In genomic region chr19:3685611-3686214, GRCm38 (mm10) we compare ENCODE assay signal across 8 mouse cellular contexts. TPM values are rescaled to one million over a fixed set of nuclear protein-coding genes. Genes with fewer than 3 reads are reported as not detected.
DNase-seq lines count a peak whose midpoint lies in the region; ATAC-seq lines count a peak whose summit lies in the region.

No protein-coding gene starts in this region.

- peak; percentile 42 for DNase-seq in retina, embryonic 14.5 days (ENCODE audit: low spot score)
- DNase-seq in retina, postnatal 1 day: no peak
- DNase-seq in heart, postnatal 36 days: peak; percentile 53 to 62
- DNase-seq in liver, embryonic 13.5 days: no peak
- DNase-seq in cerebellum, adult 18-20 months: no peak
- no peak for DNase-seq in right cerebral cortex, postnatal 25 days

- peak overlapping the region; percentile 93 for H3K4me3 ChIP-seq in embryonic facial prominence, embryonic 12.5 days
- peak overlapping the region; percentile 73 for H3K4me3 ChIP-seq in liver, embryonic 13.5 days (replicated peaks)
- peak overlapping the region; percentile 71 for H3K4me3 ChIP-seq in neural tube, embryonic 12.5 days

- no peaks in the 10 kb centered on the region for H3K27me3 ChIP-seq in embryonic facial prominence, embryonic 12.5 days
- H3K27me3 ChIP-seq in liver, embryonic 13.5 days: peaks cover 28% of the 10 kb centered on the region
- H3K27me3 ChIP-seq in neural tube, embryonic 12.5 days (replicated peaks): peaks cover 19% of the 10 kb centered on the region

- ATAC-seq in embryonic facial prominence, embryonic 12.5 days (ENCODE audit: insufficient number of reproducible peaks, insufficient read depth, low FRiP score, low TSS enrichment): no peak
- peak; percentile 9; the same call in 1 of the 2 replicates for ATAC-seq in liver, embryonic 13.5 days (ENCODE audit: low read depth)
- no peak; the same call in 1 of the 2 replicates for ATAC-seq in neural tube, embryonic 12.5 days (ENCODE audit: low FRiP score, low read depth)

- intact Hi-C loops in heart, postnatal 36 days (cut with DNase I): loop anchor here (2.0 to 5.0 kb wide), 3 partner anchors 17 to 43 kb away; partner anchors contain the start of gene 1810055G02Rik

- no peaks in the 10 kb centered on the region for H3K9me3 ChIP-seq in embryonic facial prominence, embryonic 12.5 days
- no peaks in the 10 kb centered on the region for H3K9me3 ChIP-seq in liver, embryonic 13.5 days (replicated peaks)
- no peaks in the 10 kb centered on the region for H3K9me3 ChIP-seq in neural tube, embryonic 12.5 days

- peak overlapping the region; percentile 97 for H3K9ac ChIP-seq in embryonic facial prominence, embryonic 12.5 days
- H3K9ac ChIP-seq in liver, embryonic 13.5 days: peak overlapping the region; percentile 79
- peak overlapping the region; percentile 87 for H3K9ac ChIP-seq in neural tube, embryonic 12.5 days

- WGBS in embryonic facial prominence, embryonic 12.5 days: under 1% methylated on average over 45 of the region's 45 CpGs
- under 1% methylated on average over 44 of the region's 45 CpGs for WGBS in liver, embryonic 13.5 days (ENCODE audit: insufficient replicate concordance)
- WGBS in neural tube, embryonic 12.5 days: under 1% methylated on average over 45 of the region's 45 CpGs

- peak overlapping the region; percentile 78 for H3K4me2 ChIP-seq in embryonic facial prominence, embryonic 12.5 days (replicated peaks)
- H3K4me2 ChIP-seq in liver, embryonic 13.5 days: peak overlapping the region; percentile 84
- peak overlapping the region; percentile 94 for H3K4me2 ChIP-seq in neural tube, embryonic 12.5 days (replicated peaks)

- H3K36me3 ChIP-seq in embryonic facial prominence, embryonic 12.5 days: no peaks in the 10 kb centered on the region
- no peaks in the 10 kb centered on the region for H3K36me3 ChIP-seq in liver, embryonic 13.5 days
- H3K36me3 ChIP-seq in neural tube, embryonic 12.5 days: no peaks in the 10 kb centered on the region

- peak overlapping the region; percentile 84 for H3K27ac ChIP-seq in embryonic facial prominence, embryonic 12.5 days
- H3K27ac ChIP-seq in liver, embryonic 13.5 days: peak overlapping the region; percentile 71
- no peak overlapping the region; the same call in 1 of the 2 replicates for H3K27ac ChIP-seq in neural tube, embryonic 12.5 days

- H3K4me1 ChIP-seq in embryonic facial prominence, embryonic 12.5 days: peaks cover 53% of the 10 kb centered on the region
- H3K4me1 ChIP-seq in liver, embryonic 13.5 days (replicated peaks): peaks cover 70% of the 10 kb centered on the region
- H3K4me1 ChIP-seq in neural tube, embryonic 12.5 days: peaks cover 36% of the 10 kb centered on the region

RNA-seq across cellular contexts. Expression of gene Lrp5, which starts 0.7 kb away (rescaled TPM):
- polyA plus RNA-seq in embryonic facial prominence, embryonic 12.5 days (2016; fragmentation: Nextera tagmentation; extraction: Ambion mirVana): 7.1 and 7.9 TPM in 2 replicates
- total RNA-seq in heart, postnatal 36 days (2021): 10 to 100 TPM; 51.3 to 60.3 TPM
- polyA plus RNA-seq in liver, embryonic 13.5 days (2015; fragmentation: Nextera tagmentation; extraction: Ambion mirVana): 1.9 and 2.0 TPM in 2 replicates
- polyA plus RNA-seq in neural tube, embryonic 12.5 days (2016; fragmentation: Nextera tagmentation; extraction: Ambion mirVana): 2.7 and 2.8 TPM in 2 replicates

RNA-seq across cellular contexts. Expression of gene 1810055G02Rik, which starts 22.4 kb away (rescaled TPM):
- 42.0 and 44.7 TPM in 2 replicates for polyA plus RNA-seq in embryonic facial prominence, embryonic 12.5 days (2016; fragmentation: Nextera tagmentation; extraction: Ambion mirVana)
- 1 to 10 TPM; 7.3 to 7.5 TPM for total RNA-seq in heart, postnatal 36 days (2021)
- polyA plus RNA-seq in liver, embryonic 13.5 days (2015; fragmentation: Nextera tagmentation; extraction: Ambion mirVana): 13.2 and 14.5 TPM in 2 replicates
- polyA plus RNA-seq in neural tube, embryonic 12.5 days (2016; fragmentation: Nextera tagmentation; extraction: Ambion mirVana): 33.9 and 35.6 TPM in 2 replicates

Comparison
In these comparisons a context has a peak if more than half of its experiments do, and no peak if none do; other contexts are left out.
1. DNase-seq: peak in retina, embryonic 14.5 days (single experiment) and heart, postnatal 36 days (2 of 2); none in retina, postnatal 1 day (single experiment), liver, embryonic 13.5 days (single experiment), cerebellum, adult 18-20 months (0 of 2) and right cerebral cortex, postnatal 25 days (single experiment).
2. Peak in every context shown above with its lines, with median percentiles within 50 percentile points of each other: H3K4me2 ChIP-seq, H3K4me3 ChIP-seq and H3K9ac ChIP-seq.